Mouse (Mus musculus) spleen, adult 2 months (tissue): ENCODE data around the gene Efna5.

Experiments used
- CTCF ChIP-seq: fragments of 200-500 bp; IDR thresholded peaks from 2 replicates; pipeline ENCODE4 v1.5.1; 2011; ENCODE audit warnings: mild to moderate bottlenecking, inconsistent platforms; ENCODE audit not compliant: insufficient read depth, insufficient read length, insufficient replicate concordance; ENCODE audit errors: extremely low read depth
- POLR2A ChIP-seq: fragments of 200-500 bp; IDR thresholded peaks from 2 replicates; pipeline ENCODE4 v1.6.1; 2011; ENCODE audit warnings: low read depth, low read length, inconsistent platforms

DNA sequence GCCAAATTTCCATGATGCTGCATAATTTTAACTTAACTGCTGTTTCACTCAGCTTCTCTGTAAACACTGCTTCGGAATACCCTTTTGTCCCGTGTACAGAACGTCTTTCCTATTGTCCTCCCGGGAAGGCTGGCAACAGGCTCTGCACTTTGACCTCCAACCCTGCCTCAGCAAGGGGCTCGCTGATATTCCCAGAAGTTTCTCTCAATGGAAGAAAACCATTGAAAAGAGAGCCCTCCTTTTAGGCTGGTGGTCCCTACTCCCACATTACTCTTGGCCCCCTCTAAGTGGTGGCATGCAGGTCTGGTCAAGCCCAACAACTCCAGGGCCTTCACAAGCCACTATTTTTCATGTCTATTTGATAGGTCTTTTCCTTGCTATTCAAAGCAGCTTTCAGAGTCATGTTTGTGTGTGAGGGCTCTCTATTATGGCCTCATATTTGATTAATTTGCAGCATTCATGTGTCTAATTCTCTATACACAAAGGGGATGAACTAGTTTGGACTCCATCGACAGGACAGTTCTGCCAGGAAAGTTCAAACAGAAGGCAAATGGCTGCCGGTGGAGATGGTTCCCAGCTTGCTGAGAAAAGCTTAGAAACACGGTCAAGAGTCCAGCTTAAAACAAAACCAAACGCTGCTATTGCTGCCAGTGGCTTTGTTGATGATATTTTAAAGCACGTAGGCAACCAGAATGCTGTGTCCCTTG lies 103.1 kb downstream of the Efna5 start:
- TF ChIP-seq CTCF (no peak), POLR2A (no peak)
